Mouse (Mus musculus): ENCODE measurements at regions not wholly inside any gene's neighbourhood (a gene's known extent, or its start where the extent isn't known, plus 50 kb on each side); places are given as distances from the start of the nearest gene placed in this dataset.

DNA sequence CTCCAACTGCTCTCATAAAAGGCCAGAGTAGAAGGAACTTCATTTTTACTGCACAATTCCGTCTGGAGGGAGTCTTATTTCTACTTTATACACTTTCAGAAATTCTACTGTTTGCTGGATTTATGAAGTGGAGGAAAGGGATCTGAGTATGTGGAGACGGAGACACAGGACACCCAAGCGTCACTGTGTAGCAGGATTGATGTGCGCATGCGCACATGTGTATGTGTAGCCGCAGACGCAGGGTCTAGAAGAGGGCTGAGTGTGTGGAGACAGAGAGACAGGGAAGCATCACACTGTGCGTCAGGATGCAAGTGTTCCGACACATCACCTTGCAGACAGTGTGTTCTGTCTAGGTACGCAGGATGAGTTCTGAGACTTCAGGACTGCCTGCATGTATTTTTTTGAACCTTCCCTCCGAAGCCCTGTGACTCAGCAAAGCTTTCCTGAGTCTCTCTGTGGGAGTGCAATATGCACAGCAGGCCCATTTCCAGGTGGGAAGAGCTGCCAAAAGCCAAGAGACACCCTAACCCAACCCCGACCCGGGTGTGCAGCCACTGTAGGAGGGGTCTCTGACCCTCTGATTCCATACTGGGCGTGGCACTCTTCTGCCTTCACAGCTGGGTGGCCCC, 67.1 kb upstream of the Fam19a5 start:
- DNase-seq (ENCODE audit: low read depth, low spot score), result no peak

DNA sequence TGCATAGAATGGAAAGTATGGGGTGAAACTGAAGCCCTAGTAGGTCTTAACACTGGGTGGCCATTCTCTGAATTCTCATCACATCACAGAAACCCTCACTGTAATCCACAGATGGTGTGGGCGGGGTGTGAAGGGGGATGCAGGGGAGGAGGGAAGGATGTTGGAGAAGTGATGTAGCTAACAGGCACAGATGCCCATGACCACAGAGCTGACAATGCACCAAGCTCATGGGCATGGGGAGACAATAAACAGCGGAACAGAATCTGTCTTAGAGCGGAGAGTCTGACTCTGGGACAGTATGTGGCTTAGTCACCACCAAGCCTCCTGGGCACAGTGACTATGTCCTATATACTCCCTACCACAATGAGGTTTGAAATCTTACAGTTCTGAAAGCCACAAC, 63.3 kb upstream of the Fam19a5 start:
- no peak for DNase-seq (ENCODE audit: low read depth, low spot score)
